Mouse (Mus musculus) embryonic facial prominence, embryonic 11.5 days (tissue): Measurements from ENCODE around the gene Pgap2. TPM values are rescaled to one million over a fixed set of nuclear protein-coding genes. Genes with fewer than 3 reads are reported as not detected.
A peak's percentile ranks its signal among the peaks of the same experiment; 100 is the strongest.

Source experiments
- ATAC-seq: fragments of 200-750 bp; cut with Nextera tagmentation; replicated peaks from 2 replicates; pipeline ENCODE4 v1.8.0; 2017; ENCODE audit warnings: low read depth; ENCODE audit not compliant: insufficient number of reproducible peaks, low FRiP score, low TSS enrichment
- DNase-seq: peaks from one replicate; pipeline ENCODE4 v3.0.0-alpha.2; 2015; ENCODE audit warnings: low spot score
- H3K27ac ChIP-seq: fragments of 300-500 bp; sonication (generic); replicated peaks from 2 replicates; pipeline ENCODE4 v1.5.1; 2014; ENCODE audit warnings: mild to moderate bottlenecking, low read depth, low read length, control low read depth
- H3K27me3 ChIP-seq: fragments of 300-500 bp; sonication (generic); 2 replicates; pipeline ENCODE4 v1.6.1; 2014; ENCODE audit warnings: mild to moderate bottlenecking, low read length, moderate library complexity, mixed read lengths; ENCODE audit not compliant: control insufficient read depth, insufficient read depth
- H3K36me3 ChIP-seq: fragments of 300-500 bp; sonication (generic); replicated peaks from 2 replicates; pipeline ENCODE4 v1.6.1; 2014; ENCODE audit warnings: low read depth, mild to moderate bottlenecking, low read length, moderate library complexity, mixed read lengths; ENCODE audit not compliant: control insufficient read depth, insufficient read depth
- H3K4me1 ChIP-seq: fragments of 300-500 bp; sonication (generic); 2 replicates; pipeline ENCODE4 v1.6.1; 2014; ENCODE audit warnings: low read length, mixed read lengths; ENCODE audit not compliant: control insufficient read depth, insufficient read depth
- H3K4me2 ChIP-seq: fragments of 300-500 bp; sonication (generic); 2 replicates; pipeline ENCODE4 v1.6.1; 2014; ENCODE audit warnings: low read depth, mild to moderate bottlenecking, control low read depth, low read length, moderate library complexity
- H3K4me3 ChIP-seq: fragments of 300-500 bp; sonication (generic); 2 replicates; pipeline ENCODE4 v1.5.1; 2014; ENCODE audit warnings: low read depth, low read length, control low read depth
- H3K9ac ChIP-seq: fragments of 300-500 bp; sonication (generic); replicated peaks from 2 replicates; pipeline ENCODE4 v1.6.1; 2014; ENCODE audit warnings: mild to moderate bottlenecking, control low read depth, low read length
- H3K9me3 ChIP-seq: fragments of 300-500 bp; sonication (generic); replicated peaks from 2 replicates; pipeline ENCODE4 v1.6.1; 2016; ENCODE audit warnings: mild to moderate bottlenecking, low read length, inconsistent platforms, mixed read lengths; ENCODE audit not compliant: control insufficient read depth
- WGBS: fragments of 180-500 bp; shearing (Covaris S2); extraction: QIAGEN DNeasy Blood & Tissue Kit; methylation state at CpG from one replicate; pipeline ENCODE4 v1.1.7; 2014; 5-methylcytosine and 5-hydroxymethylcytosine counted together
- polyA plus RNA-seq: library from polyadenylated mRNA; unstranded; fragments of >200 nt; fragmentation: Nextera tagmentation; extraction: Ambion mirVana; gene quantifications from 2 replicates; pipeline ENCODE4 v1.2.1, GENCODE M21; 2014

Gene Pgap2
- polyA plus RNA-seq, 1 experiment from 2014 or later: 70.1 TPM

DNA sequence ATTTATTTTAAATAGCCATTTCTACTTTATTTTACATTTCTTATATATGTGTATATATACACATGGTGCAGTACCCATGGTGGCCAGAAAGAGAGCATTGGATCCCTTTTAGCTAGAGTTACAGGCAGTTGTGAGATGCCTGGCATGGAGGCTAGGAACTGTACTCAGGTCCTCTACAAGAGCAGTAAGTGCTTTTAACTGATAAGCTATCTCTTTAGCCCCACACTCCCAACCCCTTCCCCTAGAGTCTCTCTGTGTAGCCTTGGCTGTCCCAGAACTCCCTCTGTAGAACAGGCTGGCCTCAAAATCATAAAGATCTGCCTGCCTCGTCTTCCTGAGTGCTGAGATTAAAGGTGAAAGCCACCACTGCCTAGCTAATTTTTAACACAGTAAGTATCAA is 4.4 kb upstream of the Pgap2 start:
- no peaks in the 10 kb centered on the region for H3K4me1 ChIP-seq
- H3K27me3 ChIP-seq: no peaks in the 10 kb centered on the region
- no peaks in the 10 kb centered on the region for H3K9me3 ChIP-seq
- 83% methylated on average over 1 of the region's 1 CpGs for WGBS
- no peak for DNase-seq
- no peak overlapping the region for H3K27ac ChIP-seq
- no peaks in the 10 kb centered on the region for H3K36me3 ChIP-seq
- H3K4me3 ChIP-seq: no peak overlapping the region
- H3K4me2 ChIP-seq: no peak overlapping the region
- H3K9ac ChIP-seq: no peak overlapping the region
- no peak for ATAC-seq

DNA sequence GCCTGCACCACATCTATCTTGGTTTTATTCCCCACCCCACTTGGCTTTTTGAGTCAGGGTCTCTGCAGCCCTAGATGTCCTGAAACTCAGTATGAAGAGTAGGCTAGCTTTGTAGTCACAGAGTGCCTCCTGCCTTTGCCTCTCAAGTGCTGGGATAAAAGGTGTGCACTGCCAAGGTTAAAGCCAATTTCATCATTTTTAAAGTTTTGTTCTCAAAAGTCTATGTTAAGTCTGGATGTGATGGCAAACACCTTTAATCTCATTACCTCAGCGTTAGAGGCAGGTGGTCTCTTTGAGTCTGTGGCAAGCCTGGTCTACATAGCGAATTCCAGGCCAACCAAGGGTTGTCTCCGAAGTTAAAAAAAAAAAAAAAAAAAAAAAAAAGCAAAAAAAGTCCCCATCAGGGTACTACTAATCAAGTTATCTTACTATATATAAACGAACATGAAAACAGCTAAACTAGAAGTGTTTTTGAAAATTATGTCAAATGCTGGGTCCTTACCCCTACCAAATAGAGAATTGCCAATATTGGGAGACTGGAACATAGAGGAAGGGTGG is 1.1 kb upstream of the Pgap2 start:
- 55% methylated on average over 4 of the region's 4 CpGs for WGBS
- no peak for DNase-seq
- no peak overlapping the region for H3K27ac ChIP-seq

DNA sequence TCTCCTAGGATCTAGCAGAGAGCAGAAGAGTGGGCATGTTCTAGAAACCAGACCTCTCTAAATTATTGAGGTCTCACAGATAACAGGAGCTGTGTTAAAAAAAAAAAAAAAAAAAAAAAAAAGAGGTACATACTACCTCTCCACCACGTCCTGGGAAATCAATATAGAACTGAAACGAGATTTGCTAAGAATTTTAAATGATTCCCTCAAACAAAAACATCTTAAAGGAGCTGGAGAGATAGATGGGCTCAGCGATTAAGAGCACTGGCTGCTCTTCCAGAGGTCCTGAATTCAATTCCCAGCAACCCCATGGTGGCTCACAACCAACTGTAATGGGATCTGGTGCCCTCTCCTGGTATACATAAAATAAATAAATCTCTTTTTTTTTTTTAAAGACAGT is 1.1 kb downstream of the Pgap2 start:
- peak overlapping the region; percentile 42; the same call in 1 of the 2 replicates for H3K4me2 ChIP-seq
- DNase-seq (no peak), ATAC-seq (no peak)
- no peaks in the 10 kb centered on the region for H3K36me3 ChIP-seq
- H3K27me3 ChIP-seq: no peaks in the 10 kb centered on the region
- peak overlapping the region; percentile 76 for H3K4me3 ChIP-seq
- H3K9ac ChIP-seq: peak overlapping the region; percentile 63; the same call in 1 of the 2 replicates
- 68% methylated on average over 3 of the region's 3 CpGs for WGBS
- no peak overlapping the region for H3K27ac ChIP-seq
- no peaks in the 10 kb centered on the region for H3K9me3 ChIP-seq
- H3K4me1 ChIP-seq: no peaks in the 10 kb centered on the region

More for the DNA sequence above, 1.1 kb upstream of the Pgap2 start:
- no peaks in the 10 kb centered on the region for H3K9me3 ChIP-seq
- no peaks in the 10 kb centered on the region for H3K27me3 ChIP-seq
- peak overlapping the region; percentile 89 for H3K9ac ChIP-seq
- no peak for ATAC-seq
- H3K4me3 ChIP-seq: peak overlapping the region; percentile 76
- H3K4me1 ChIP-seq: no peaks in the 10 kb centered on the region
- H3K36me3 ChIP-seq: no peaks in the 10 kb centered on the region
- peak overlapping the region; percentile 64 for H3K4me2 ChIP-seq

DNA sequence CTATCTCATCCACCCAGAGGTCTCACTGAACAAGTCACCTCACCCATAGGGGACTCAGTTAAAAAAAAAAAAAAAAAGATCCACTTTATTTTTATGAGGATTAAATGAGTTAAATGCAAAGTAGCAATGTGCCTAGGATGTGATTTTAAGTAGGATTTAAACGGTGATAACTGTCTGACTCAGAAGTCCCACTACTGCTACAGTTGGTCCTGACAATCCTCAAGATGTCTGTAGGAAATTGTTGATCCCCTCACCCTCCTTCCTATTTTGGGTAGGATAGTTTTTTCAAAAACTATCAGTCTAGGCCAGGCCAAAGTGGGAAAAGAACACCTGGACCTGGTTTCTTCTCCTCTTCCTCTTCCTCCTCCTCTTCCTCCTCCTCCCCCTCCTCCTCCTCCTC is 11.9 kb downstream of the Pgap2 start:
- no peaks in the 10 kb centered on the region for H3K4me1 ChIP-seq
- no peak for ATAC-seq
- no peak overlapping the region for H3K9ac ChIP-seq
- no peak overlapping the region for H3K27ac ChIP-seq
- no peaks in the 10 kb centered on the region for H3K36me3 ChIP-seq
- no peak for DNase-seq
- 66% methylated on average over 1 of the region's 1 CpGs for WGBS
- no peaks in the 10 kb centered on the region for H3K27me3 ChIP-seq
- no peak overlapping the region for H3K4me3 ChIP-seq
- no peaks in the 10 kb centered on the region for H3K9me3 ChIP-seq
- H3K4me2 ChIP-seq: 0 out of 2 replicates have a peak overlapping the region, but pooled peaks have one; percentile 69

DNA sequence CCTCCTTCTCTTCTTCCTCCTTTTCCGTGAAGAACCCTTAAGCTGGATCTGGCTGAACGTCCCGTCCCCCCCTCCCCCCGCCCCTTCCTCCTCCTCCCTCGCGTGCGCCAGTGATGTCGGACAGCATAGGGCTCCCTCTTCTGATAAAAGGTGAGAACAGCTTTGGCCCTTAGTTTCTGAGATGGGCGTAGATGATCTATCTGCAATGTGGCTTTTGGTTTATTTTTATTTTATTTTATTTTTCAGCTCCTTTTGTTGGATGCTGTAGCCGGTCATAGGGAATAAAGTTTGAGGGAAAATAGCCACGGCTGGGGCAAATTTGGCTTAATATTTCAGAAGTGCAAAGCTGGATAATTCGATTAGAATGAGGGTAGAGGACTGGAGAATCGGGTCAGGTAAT is 12.3 kb downstream of the Pgap2 start:
- Histone ChIP-seq H3K4me1 (no peaks in the 10 kb centered on the region), H3K27ac (no peak overlapping the region), H3K4me3 (peak overlapping the region; percentile 64), H3K27me3 (no peaks in the 10 kb centered on the region), H3K36me3 (no peaks in the 10 kb centered on the region), H3K4me2 (peak overlapping the region; percentile 69), H3K9me3 (no peaks in the 10 kb centered on the region), H3K9ac (no peak overlapping the region; the same call in 1 of the 2 replicates)
- DNase-seq: peak; percentile 78
- under 1% methylated on average over 11 of the region's 13 CpGs for WGBS
- no peak for ATAC-seq

DNA sequence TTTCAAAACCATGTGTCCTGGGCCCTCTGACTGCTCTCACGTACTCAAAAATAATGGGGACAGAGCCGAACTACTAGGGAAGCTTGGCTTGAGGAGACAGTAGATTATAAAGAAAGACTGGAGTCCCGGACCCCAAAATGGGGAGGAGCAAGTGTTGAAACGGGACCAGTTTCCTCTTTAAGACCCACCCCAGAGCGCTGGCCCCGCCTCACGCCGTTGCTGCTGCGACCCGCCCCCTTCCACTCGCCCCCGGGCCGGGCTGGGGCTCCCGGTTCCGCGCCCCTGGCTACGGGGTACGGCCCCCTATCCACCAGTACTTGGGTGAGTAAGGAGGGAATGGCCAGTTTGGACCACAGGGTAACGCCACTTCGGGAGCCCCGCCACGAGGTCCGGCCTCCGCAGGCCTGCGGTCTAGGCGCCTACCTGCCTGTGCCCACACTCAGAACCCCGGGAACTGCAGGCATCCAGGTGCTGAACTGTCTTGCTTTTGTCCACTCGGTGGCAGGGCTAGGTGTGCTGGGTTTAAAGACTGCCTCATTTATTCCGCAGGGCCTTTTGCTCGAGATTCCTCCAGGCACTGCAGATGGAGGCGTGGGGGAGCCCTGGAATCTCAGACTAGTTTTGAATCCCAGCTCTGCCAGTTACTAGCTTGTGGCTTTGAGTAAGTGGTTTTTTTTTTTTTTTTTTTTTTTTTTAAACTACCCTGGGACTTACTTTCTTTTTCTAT is 13.0 kb downstream of the Pgap2 start:
- peak overlapping the region; percentile 75 for H3K9ac ChIP-seq
- no peak overlapping the region for H3K27ac ChIP-seq
- no peaks in the 10 kb centered on the region for H3K36me3 ChIP-seq
- peak; percentile 80 for ATAC-seq
- peak overlapping the region; percentile 64 for H3K4me3 ChIP-seq
- no peaks in the 10 kb centered on the region for H3K9me3 ChIP-seq
- WGBS: under 1% methylated on average over 31 of the region's 31 CpGs
- H3K4me1 ChIP-seq: no peaks in the 10 kb centered on the region
- H3K27me3 ChIP-seq: no peaks in the 10 kb centered on the region
- H3K4me2 ChIP-seq: peak overlapping the region; percentile 69
- peak; percentile 79 for DNase-seq

DNA sequence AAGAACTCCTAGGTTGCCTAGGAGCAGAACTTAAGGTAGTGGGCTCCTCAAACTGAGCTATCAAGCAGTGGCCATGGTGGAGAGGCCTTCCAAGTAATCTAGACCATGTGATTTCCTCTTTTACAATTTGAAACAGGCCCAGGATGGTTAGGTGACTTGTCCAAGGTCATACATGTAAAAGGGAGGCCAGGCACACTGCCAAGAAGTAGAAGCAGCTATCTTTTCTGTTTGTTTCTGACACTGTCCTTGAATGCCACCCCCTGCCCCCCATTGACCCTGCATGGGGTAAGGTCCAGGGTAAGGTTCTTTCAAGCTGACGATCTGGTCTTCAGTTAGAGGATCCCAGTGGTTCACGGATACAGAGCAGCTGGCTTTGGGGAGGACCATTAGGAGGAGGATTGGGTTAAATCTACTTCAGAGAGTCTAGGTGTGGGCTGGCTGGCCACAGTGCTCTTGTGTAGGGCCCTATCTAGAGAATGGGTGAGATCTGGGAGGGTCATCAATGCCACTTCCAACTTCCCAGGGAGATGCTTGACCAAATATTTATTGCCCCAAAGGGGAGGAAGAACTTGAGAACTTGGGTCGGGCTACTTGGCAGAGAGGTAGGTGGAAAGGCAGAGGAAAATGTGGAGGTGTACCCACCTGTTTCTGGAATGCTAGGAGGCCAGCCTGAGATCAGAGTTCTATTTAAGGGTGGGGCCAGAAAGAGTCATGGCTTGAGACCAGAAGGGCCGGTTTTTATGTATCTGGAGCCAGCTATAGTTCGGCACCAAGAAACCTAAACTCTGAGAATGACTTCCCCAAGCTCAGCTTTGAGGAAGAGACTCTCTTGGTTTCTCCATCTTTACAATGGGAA is 14.1 kb downstream of the Pgap2 start:
- no peak overlapping the region for H3K4me3 ChIP-seq
- ATAC-seq (no peak), DNase-seq (no peak)
- no peaks in the 10 kb centered on the region for H3K4me1 ChIP-seq
- H3K27me3 ChIP-seq: no peaks in the 10 kb centered on the region
- WGBS: 86% methylated on average over 5 of the region's 5 CpGs
- H3K27ac ChIP-seq: no peak overlapping the region
- H3K9me3 ChIP-seq: no peaks in the 10 kb centered on the region
- no peak overlapping the region for H3K4me2 ChIP-seq
- H3K36me3 ChIP-seq: no peaks in the 10 kb centered on the region; the same call in 1 of the 2 replicates
- no peak overlapping the region for H3K9ac ChIP-seq
